Mouse (Mus musculus) Patski (cell line): Measurements from ENCODE around the gene Tut7. TPM values are rescaled to one million over a fixed set of nuclear protein-coding genes. Genes with fewer than 3 reads are reported as not detected.
"Not testable (repeated sequence)": the region's sequence is repeated elsewhere in the genome, so short reads cannot be mapped to it uniquely, and the experiment has no call there.

Experiments
- ATAC-seq: fragments of 100-300 bp; one replicate; pipeline ENCODE4 v1.8.0; 2021
- CTCF ChIA-PET: fragments of 350-600 bp; sonication (Branson Sonifier 250); formaldehyde crosslinking; loops from one replicate; lab custom pipeline; 2022; ENCODE audit warnings: inconsistent platforms; lab: Charles Lee
- POLR2A ChIA-PET: fragments of 350-600 bp; sonication (Branson Sonifier 250); formaldehyde crosslinking; loops from one replicate; lab custom pipeline; 2022; ENCODE audit warnings: antibody characterized with exemption, inconsistent platforms; lab: Charles Lee
- DNase-seq: peaks from one replicate; pipeline ENCODE4 v3.0.0-alpha.2; 2011; ENCODE audit warnings: low read depth, low spot score
- H3K27me3 ChIP-seq: fragments of 371-371 bp; one replicate; pipeline ENCODE4 v1.5.1; 2021
- CTCF ChIP-seq: fragments of 100-300 bp; IDR thresholded peaks from one replicate; pipeline ENCODE4 v1.5.1; 2021
- in situ Hi-C: fragments of 300-500 bp; cut with MboI; formaldehyde crosslinking; loops from 3 replicates; pipeline ENCODE4 v1.11.1; 2018; ENCODE audit warnings: low pct_unique_long_range_greater_than_20kb, mixed read lengths
- polyA plus RNA-seq: library from polyadenylated mRNA; unstranded; gene quantifications from one replicate; pipeline ENCODE4 v1.2.3, GENCODE M21; 2021

Gene Tut7
- polyA plus RNA-seq, 1 experiment from 2014 or later: 59.7 TPM

DNA sequence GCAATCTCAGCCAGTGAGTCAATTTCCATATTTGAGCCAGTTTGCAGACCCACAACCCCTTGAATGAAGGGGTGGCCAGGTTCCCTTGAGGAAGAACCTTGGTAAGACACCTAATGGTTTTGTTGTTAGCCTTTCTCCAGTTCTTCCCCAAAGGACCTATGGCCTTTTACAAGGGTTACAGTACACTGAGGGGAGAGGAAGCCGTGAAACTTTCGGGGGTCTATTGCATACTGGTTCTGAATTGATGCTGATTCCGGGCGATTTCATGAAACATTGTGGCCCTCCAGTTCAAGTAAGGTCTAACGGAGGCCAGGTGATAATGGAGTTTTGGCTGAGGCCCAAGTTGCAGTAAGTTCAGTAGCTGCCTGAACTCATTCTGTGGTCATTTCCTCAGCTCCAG is 21.7 kb upstream of the Tut7 start:
- ATAC-seq (no peak), DNase-seq (no peak)
- CTCF ChIA-PET: interaction anchor here (1.6 kb wide), 1 partner anchor 10 kb away, joined by 5 read pairs; no protein-coding TSS in a partner anchor
- POLR2A ChIA-PET: no interaction called here
- in situ Hi-C loops: loop anchor here (5.0 kb wide), 3 partner anchors 328 to 903 kb away; no protein-coding TSS in a partner anchor
- no peak for TF ChIP-seq CTCF
- no peaks in the 10 kb centered on the region for H3K27me3 ChIP-seq

DNA sequence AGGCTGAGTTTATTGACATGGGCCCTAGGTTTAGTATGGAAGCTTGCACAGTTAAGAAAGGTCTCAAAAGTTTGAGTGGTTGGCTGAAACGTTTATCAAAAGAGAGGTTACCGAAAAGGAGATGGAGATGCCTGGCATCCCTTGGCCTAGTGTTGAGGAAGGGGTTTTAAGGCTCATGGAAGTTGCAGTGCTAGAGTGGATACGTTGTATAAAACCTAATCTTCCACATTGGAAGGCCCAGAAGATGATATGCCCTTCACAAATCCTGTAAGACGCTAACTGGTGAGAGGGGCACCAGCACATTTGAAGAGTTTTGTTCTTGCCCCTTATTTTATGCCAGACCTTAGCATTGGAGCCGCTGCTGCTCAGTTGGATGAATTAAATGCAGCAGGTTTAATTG is 21.0 kb upstream of the Tut7 start:
- CTCF ChIA-PET: interaction anchor here (1.3 to 1.6 kb wide), 4 partner anchors 8 to 624 kb away, joined by 3 to 6 read pairs (median 4); no protein-coding TSS in a partner anchor
- ATAC-seq: no peak
- DNase-seq: no peak
- no peaks in the 10 kb centered on the region for H3K27me3 ChIP-seq
- TF ChIP-seq CTCF: no peak
- POLR2A ChIA-PET: no interaction called here
- in situ Hi-C loops: loop anchor here (5.0 kb wide), 3 partner anchors 328 to 903 kb away; no protein-coding TSS in a partner anchor

DNA sequence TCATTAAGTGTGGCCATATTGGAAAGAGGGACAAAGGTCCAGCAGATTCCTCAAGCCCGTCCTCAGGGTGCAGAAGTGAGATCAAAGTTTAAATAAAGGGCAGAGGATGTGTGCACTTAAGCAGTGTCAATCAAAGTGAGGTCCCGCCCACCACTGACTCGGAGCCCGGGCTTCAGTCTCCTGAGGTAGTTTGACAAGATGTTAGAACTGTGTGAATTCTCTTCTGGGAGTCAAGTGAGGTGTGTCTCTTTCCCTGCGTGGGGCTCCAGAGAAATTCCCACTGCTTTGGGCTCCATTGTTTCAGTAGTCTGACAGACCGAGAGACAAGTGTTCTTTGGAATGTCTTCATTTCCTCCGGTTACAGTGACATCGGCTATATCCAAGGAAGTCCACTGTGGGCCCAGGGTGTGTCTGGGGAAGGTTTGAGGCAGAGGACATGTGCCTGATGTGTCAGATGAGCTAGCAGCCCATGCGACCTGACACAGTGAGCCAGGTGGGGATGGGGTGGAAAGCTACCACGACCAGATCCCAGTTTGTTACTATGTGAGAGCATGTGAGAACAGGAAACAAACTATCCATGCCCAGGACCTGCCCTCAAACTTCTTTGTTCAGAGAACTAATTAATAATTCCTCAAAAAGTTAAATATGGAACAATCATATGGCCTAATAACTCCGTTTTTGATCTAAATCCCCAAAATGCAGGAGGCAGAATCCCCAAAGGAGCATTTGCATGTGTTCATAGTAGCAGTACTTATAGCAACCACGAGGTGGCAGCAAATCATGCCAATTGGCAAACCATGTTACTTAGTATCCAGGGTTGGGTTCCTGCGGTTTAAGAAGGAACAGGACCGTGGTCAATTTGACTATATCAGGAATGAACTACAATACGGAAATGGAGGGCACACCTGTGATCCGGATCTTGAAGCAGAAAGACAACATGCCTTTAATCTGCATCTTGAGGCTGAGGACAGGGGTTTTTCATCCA is 19.6 kb upstream of the Tut7 start:
- ATAC-seq (no peak), DNase-seq (no peak)
- in situ Hi-C loops: loop anchor here (5.0 kb wide), 3 partner anchors 330 to 905 kb away; no protein-coding TSS in a partner anchor
- ChIA-PET POLR2A (no interaction called here), CTCF (interaction anchor here (0.8 to 1.5 kb wide), 5 partner anchors 10 to 626 kb away, joined by 3 to 6 read pairs (median 4); no protein-coding TSS in a partner anchor)
- TF ChIP-seq CTCF: peak; percentile 75
- no peaks in the 10 kb centered on the region for H3K27me3 ChIP-seq

DNA sequence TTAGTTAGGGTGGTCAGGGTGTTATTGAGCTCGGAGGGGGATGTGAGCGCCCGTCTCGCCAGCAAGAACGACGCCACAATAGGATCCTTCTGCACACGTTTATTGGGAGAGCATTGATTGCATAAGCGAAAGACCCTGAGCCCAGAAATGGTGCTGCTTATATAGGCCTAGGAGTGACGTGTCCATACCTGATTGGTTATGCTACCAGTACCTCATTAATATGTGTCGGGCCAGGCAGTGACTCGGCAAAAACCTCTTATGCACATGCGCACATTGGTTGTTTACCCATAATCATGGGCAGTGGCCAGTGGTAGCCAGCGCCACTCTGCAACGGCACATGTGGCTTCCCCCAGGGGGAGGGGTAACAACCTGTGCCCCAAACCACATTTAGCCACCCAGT is 18.8 kb upstream of the Tut7 start:
- in situ Hi-C loops: loop anchor here (5.0 kb wide), 3 partner anchors 331 to 906 kb away; no protein-coding TSS in a partner anchor
- CTCF ChIA-PET, POLR2A ChIA-PET, H3K27me3 ChIP-seq, DNase-seq, ATAC-seq: not testable (repeated sequence)

DNA sequence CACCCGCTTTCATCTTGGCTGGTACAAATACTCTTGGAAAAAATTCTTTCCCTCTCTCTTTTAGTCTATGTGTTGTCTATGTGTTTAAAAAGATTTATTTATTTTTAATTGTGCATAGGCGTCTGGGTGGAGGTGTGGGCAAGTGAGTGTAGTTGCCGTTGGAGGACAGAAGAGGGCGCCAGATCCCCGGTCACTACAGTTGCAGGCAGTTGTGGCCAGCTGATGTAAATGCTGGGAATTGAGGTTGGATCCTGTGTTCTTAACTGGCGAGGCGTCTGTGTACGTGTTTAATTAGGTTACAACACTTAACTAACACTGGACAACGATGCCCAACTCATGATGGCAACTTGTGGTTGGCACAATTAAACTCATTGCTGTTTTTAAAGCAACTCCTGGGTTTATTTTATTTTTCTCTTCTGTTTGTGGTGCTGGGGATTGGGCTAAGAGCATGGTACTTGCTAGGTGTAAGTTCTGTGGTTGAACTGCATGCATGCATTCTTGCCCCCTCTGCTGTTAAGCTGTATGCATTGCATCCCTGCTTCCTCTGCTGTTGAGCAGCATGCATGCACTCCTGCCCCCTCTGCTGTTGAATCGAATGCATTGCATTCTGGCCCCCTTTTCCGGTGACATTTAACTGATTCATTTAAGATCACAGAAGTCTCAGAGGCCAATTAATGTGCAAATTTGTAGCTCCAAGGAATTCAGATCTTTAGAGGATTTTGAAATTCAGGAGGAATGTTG is 17.7 kb upstream of the Tut7 start:
- in situ Hi-C loops: loop anchor here (5.0 kb wide), 3 partner anchors 332 to 907 kb away; no protein-coding TSS in a partner anchor
- no peak for DNase-seq
- ChIA-PET POLR2A (interaction anchor here (1.0 kb wide), 1 partner anchor 631 kb away, joined by 3 read pairs; no protein-coding TSS in a partner anchor), CTCF (interaction anchor here (0.8 to 1.6 kb wide), 11 partner anchors 13 to 630 kb away, joined by 3 to 12 read pairs (median 3); partner anchors contain the start of gene Tut7)
- peak; percentile 94 for TF ChIP-seq CTCF
- no peaks in the 10 kb centered on the region for H3K27me3 ChIP-seq
- peak; percentile 50 for ATAC-seq

DNA sequence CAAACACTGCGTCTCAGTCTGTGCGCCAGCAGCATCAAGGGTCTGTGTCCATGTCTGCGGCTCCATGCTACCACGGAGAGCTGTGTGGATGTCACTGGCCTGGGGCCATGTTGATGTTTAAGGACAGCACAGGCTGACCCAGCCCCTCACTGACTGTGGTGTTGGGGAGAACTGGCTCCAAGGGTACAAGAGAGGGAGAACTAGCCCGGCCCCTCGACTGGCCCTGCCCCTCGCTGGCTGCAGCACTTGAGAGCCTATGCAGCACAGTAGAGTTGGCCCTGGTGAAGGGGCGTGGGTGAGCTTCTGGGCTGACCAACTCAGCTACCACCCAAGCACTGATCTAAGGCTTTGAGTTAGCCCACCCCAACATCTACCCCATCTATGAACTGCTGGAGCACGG is 16.4 kb upstream of the Tut7 start:
- DNase-seq (no peak), ATAC-seq (no peak)
- in situ Hi-C loops: no loop called here
- TF ChIP-seq CTCF: no peak
- ChIA-PET POLR2A (no interaction called here), CTCF (no interaction called here)
- no peaks in the 10 kb centered on the region for H3K27me3 ChIP-seq

DNA sequence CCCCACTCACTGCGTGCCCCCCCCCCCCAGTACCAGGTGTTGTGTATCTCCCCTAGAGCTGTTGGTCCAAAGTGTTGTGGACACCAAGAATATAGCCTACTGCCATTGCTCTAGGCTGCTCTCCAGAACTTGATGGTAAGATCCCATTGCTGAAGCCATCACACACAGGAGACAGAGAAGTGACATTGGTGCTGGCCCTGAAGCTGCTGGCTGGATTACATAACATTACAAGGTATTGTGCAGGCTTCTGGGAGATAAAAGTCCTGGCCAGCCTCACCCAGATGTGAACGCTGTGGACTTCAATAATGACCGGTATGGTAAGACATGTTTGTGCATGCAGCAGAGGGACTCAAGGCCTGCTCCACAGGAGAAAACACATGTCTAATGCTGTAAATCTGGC is 15.5 kb upstream of the Tut7 start:
- ChIA-PET CTCF (no interaction called here), POLR2A (no interaction called here)
- DNase-seq (no peak), ATAC-seq (no peak)
- H3K27me3 ChIP-seq: no peaks in the 10 kb centered on the region
- in situ Hi-C loops: no loop called here
- no peak for TF ChIP-seq CTCF

DNA sequence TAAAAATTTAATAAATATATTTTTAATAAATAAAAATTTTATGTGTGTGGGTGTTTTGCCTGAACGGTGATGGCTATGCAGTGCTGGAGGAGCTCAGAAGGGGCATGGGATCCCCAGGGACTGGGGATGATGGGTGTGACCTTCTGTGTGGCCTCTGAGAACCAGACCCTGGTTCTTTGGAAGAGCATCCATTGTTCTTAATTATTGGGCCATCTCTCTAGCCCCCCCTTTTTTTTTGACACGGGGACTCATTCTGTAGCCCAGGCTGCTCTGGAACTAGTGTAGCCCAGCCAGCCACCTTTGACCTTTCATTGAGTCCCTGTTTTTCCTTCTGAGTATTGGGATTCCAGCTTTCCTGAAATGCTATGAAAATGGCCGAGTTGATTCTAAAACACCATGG is 13.9 kb upstream of the Tut7 start:
- ATAC-seq: no peak
- CTCF ChIA-PET: interaction anchor here (1.1 kb wide), 1 partner anchor 13 kb away, joined by 5 read pairs; the partner anchor contains the start of gene Tut7
- POLR2A ChIA-PET: interaction anchor here (0.6 kb wide), 1 partner anchor 135 kb away, joined by 4 read pairs; no protein-coding TSS in a partner anchor
- TF ChIP-seq CTCF: no peak
- no peaks in the 10 kb centered on the region for H3K27me3 ChIP-seq
- in situ Hi-C loops: no loop called here
- DNase-seq: no peak

DNA sequence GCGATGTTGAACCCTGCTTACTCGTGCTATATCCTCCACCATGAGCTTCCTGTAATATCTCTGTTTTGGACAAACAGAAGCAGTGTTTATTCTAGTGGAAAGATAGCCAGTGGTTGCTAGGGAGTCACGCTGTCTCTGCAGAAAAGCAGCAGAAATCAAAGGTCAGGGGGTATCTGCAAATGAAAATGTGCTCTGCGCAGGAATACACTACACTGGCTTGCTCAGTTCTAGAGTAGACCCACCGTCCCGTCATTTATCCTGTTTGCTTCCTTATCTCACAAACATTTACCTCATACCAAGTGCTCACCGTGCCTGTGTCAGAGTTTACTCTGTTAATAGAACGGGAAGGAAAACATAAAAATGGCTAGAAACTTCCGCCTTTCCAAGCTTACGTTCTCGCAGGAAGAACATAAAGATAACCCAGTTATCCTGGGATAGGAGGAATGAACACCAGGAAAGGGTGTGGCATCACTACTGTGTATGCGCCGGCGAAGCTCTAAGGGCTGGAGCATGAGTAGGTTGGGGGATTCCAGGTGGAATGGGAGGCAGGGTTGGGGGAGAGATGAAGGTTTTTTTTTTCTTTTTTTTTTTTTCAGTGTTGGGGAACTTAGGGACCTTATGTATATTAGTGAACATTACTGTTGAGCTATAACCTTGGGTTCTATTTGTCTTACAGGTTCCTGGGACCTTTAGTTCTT is 13.3 kb upstream of the Tut7 start:
- in situ Hi-C loops: no loop called here
- CTCF ChIA-PET: interaction anchor here (1.1 kb wide), 1 partner anchor 13 kb away, joined by 5 read pairs; the partner anchor contains the start of gene Tut7
- POLR2A ChIA-PET: interaction anchor here (0.6 to 0.7 kb wide), 2 partner anchors 134 to 266 kb away, joined by 4 read pairs; no protein-coding TSS in a partner anchor
- ATAC-seq: no peak
- H3K27me3 ChIP-seq: no peaks in the 10 kb centered on the region
- DNase-seq: no peak
- TF ChIP-seq CTCF: no peak
